Mouse (Mus musculus): ENCODE results near the gene Pxk. TPM values are rescaled to one million over a fixed set of nuclear protein-coding genes. Genes with fewer than 3 reads are reported as not detected.

Gene Pxk
- total RNA-seq, 4 experiments from 2014 or later = 11.4 to 14.9 (median 12.6) TPM

- no peak for DNase-seq (ENCODE audit: low spot score in 2 of 2)
Observed at GRCm38 (mm10) chr14:8192727-8193126, 94.7 kb downstream of the Pxk start.

GRCm38 (mm10) chr14:8200769-8201168, 102.8 kb downstream of the Pxk start:
- no peak for DNase-seq (ENCODE audit: low spot score in 2 of 2)

DNA sequence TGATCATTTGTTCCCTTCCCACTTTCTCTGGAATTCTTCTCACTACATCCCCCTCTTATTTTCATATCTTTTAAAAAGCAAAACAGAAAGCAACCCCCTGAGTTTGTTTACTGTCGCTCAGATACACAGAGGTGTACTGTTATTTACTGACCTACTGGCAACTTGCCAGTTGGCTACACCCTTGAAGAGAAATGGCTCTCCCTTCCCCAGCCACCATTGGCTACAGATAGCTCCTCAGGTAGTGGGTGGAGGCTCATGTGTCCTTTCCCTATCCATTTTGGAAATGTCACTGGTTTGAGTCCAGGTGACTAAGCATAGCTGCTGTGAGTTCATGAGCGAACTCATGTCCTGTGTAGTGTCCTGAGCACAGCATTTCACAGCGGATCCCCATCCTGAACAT, 103.7 kb downstream of the Pxk start:
- no peak for DNase-seq (ENCODE audit: low spot score in 2 of 2)

GRCm38 (mm10) chr14:8206179-8206910, 108.3 kb downstream of the Pxk start:
- no peak for DNase-seq (ENCODE audit: low spot score in 2 of 2)

DNA sequence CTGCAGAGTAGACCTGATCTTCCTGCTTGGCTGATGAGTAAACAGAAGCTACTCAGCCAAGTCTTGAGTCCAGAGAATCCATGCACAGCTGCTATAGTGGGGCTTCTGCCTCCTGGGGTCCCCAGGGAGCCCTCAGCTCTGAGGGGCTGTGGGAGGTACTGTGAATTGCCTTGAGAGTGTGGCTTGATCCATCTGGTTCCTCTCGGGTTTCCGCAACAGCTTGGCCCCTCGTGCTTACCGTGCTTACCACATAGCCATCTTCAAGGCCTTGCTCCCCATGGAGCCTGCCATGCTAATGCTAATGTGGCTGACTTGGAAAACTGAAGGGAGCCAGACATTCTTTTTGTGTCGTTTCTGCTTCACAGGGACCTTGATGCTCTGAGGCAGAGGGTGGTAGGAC, 109.1 kb downstream of the Pxk start:
- no peak for DNase-seq (ENCODE audit: low spot score in 2 of 2)

GRCm38 (mm10) chr14:8207543-8207942, 109.5 kb downstream of the Pxk start:
- no peak for DNase-seq (ENCODE audit: low spot score in 2 of 2)

GRCm38 (mm10) chr14:8208876-8209275, 110.9 kb downstream of the Pxk start:
- DNase-seq (ENCODE audit: low spot score in 2 of 2) = no peak

DNA sequence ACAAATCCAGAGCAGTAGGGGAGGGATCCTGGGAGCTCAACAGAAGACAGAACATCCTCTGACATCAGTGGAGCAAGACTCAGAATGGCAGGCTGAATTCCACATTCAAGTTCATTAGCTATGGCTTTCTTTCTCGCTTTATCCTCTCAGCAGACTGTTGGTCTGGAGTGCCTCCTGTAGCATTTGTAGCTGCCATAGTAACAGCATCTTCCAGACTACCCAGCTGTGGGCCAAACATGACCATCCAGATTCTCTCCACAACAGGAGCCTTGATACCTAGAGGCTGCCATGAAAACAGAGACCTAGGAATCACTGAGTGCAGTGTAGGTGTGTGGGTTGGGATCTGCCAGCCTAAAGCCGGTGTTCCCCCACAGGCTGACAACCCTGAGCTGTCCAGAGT, 111.9 kb downstream of the Pxk start:
- no peak for DNase-seq (ENCODE audit: low spot score in 2 of 2)

- DNase-seq (ENCODE audit: low spot score in 2 of 2) = no peak
Observed at GRCm38 (mm10) chr14:8212996-8213395, 115.0 kb downstream of the Pxk start.

- peak; percentile 97 to 98 for DNase-seq (ENCODE audit: low spot score in 2 of 2)
Observed at GRCm38 (mm10) chr14:8213803-8214224, 115.8 kb downstream of the Pxk start, which contains the start of gene Kctd6. TSS of gene Kctd6 (plus strand) at chr14:8214140.

Other genes starting within 250 kb of the Pxk start
- not detected for gene Gm45521, start 140.9 kb upstream of the Pxk start, total RNA-seq (2022)
- not detected for gene Dnase1l3, start 103.6 kb upstream of the Pxk start, total RNA-seq (2022)
- gene Abhd6, start 95.3 kb upstream of the Pxk start, total RNA-seq (2022) = 10 to 100 TPM in 1 of 4 experiments, 1 to 10 TPM in 3; 6.8 to 10.2 (median 8.3) TPM
- 10 to 100 TPM; 31.3 to 35.1 (median 33.2) TPM for gene Rpp14, start 17.8 kb upstream of the Pxk start, total RNA-seq (2022)
- gene Pdhb, start 74.8 kb downstream of the Pxk start, total RNA-seq (2022) = 100 to 1,000 TPM; 268 to 280 (median 272) TPM
- 10 to 100 TPM in 1 of 4 experiments, 1 to 10 TPM in 3; 7.7 to 10.4 (median 8.2) TPM for gene Kctd6, start 115.9 kb downstream of the Pxk start, total RNA-seq (2022)
- under 1 TPM in 2 of 4 experiments, not detected in 2; 0.56 to 0.99 TPM for gene Acox2, start 161.1 kb downstream of the Pxk start, total RNA-seq (2022)
- 1 to 10 TPM; 1.3 to 2.8 (median 2.4) TPM for gene Fam107a, start 219.8 kb downstream of the Pxk start, total RNA-seq (2022)

All from gastrocnemius, adult 8-10 months (tissue).